In genomic region chr5:119709826-119710559, GRCm38 (mm10) we compare ENCODE assay signal across 24 mouse cellular contexts. TPM values are rescaled to one million over a fixed set of nuclear protein-coding genes. Genes with fewer than 3 reads are reported as not detected.
DNase-seq lines count a peak whose midpoint lies in the region; ATAC-seq lines count a peak whose summit lies in the region.
"Had no signal": no experiment of that assay in that cellular context is flagged by ENCODE, and none has a peak within 500 bp of the region (broad histone marks: within the 10 kb centered on the region; RNA-seq: fewer than 3 reads in every experiment).

No protein-coding gene starts in this region.

- 8% methylated on average over 18 of the region's 18 CpGs for WGBS in hindbrain, embryonic 16.5 days
- 6% methylated on average over 18 of the region's 18 CpGs for WGBS in hindbrain, embryonic 10.5 days
- 12% methylated on average over 18 of the region's 18 CpGs for WGBS in neural tube, embryonic 15.5 days

- no peak overlapping the region for H3K27ac ChIP-seq in hindbrain, embryonic 16.5 days (ENCODE audit: low read depth, low read length)
- H3K27ac ChIP-seq in hindbrain, embryonic 10.5 days = no peak overlapping the region
- no peak overlapping the region for H3K27ac ChIP-seq in neural tube, embryonic 15.5 days (replicated peaks)
- H3K27ac ChIP-seq: forebrain, embryonic 10.5 days; heart, embryonic 10.5 days; limb, embryonic 15.5 days; liver, embryonic 14.5 days had no signal

- peak overlapping the region; percentile 36 for H3K4me2 ChIP-seq in hindbrain, embryonic 16.5 days (ENCODE audit: low read length)
- peak overlapping the region; percentile 2; the same call in 1 of the 2 replicates for H3K4me2 ChIP-seq in neural tube, embryonic 15.5 days
- H3K4me2 ChIP-seq: limb, embryonic 15.5 days; lung, embryonic 14.5 days had no signal

- no peak overlapping the region for H3K9ac ChIP-seq in hindbrain, embryonic 16.5 days (ENCODE audit: low read depth, low read length)
- H3K9ac ChIP-seq in neural tube, embryonic 15.5 days (replicated peaks) = no peak overlapping the region
- H3K9ac ChIP-seq: forebrain, postnatal 0 days; limb, embryonic 15.5 days; liver, embryonic 14.5 days; lung, embryonic 14.5 days had no signal

- H3K27me3 ChIP-seq in hindbrain, embryonic 16.5 days (replicated peaks; ENCODE audit: control insufficient read depth, insufficient read depth, low read length) = peaks cover 48% of the 10 kb centered on the region
- H3K27me3 ChIP-seq in hindbrain, embryonic 10.5 days (ENCODE audit: insufficient read depth, poor library complexity, severe bottlenecking) = peaks cover 96% of the 10 kb centered on the region
- H3K27me3 ChIP-seq in neural tube, embryonic 15.5 days (replicated peaks) = peaks cover 78% of the 10 kb centered on the region
- H3K27me3 ChIP-seq: CH12.LX had no signal

- no peak overlapping the region for H3K4me3 ChIP-seq in hindbrain, embryonic 16.5 days (ENCODE audit: low read length)
- H3K4me3 ChIP-seq in hindbrain, embryonic 10.5 days = no peak overlapping the region
- H3K4me3 ChIP-seq in neural tube, embryonic 15.5 days (replicated peaks) = no peak overlapping the region
- H3K4me3 ChIP-seq: forebrain, embryonic 10.5 days; heart, embryonic 10.5 days; limb, embryonic 15.5 days had no signal

- H3K9me3 ChIP-seq in hindbrain, embryonic 16.5 days (ENCODE audit: control insufficient read depth, low read length) = no peaks in the 10 kb centered on the region; the same call in 1 of the 2 replicates
- H3K9me3 ChIP-seq in hindbrain, embryonic 10.5 days = peaks cover 8% of the 10 kb centered on the region; the same call in 1 of the 2 replicates
- H3K9me3 ChIP-seq in neural tube, embryonic 15.5 days (replicated peaks) = no peaks in the 10 kb centered on the region
- H3K9me3 ChIP-seq: heart, embryonic 10.5 days; limb, embryonic 15.5 days had no signal

- no peaks in the 10 kb centered on the region for H3K36me3 ChIP-seq in hindbrain, embryonic 16.5 days (ENCODE audit: control insufficient read depth, insufficient read depth, low read length)
- H3K36me3 ChIP-seq in hindbrain, embryonic 10.5 days = no peaks in the 10 kb centered on the region
- no peaks in the 10 kb centered on the region for H3K36me3 ChIP-seq in neural tube, embryonic 15.5 days
- H3K36me3 ChIP-seq: forebrain, embryonic 10.5 days; heart, embryonic 10.5 days; limb, embryonic 15.5 days had no signal

- no peak for DNase-seq in hindbrain, embryonic 10.5 days (ENCODE audit: low spot score)
- no peak for DNase-seq in neural tube, embryonic 10.5 days (ENCODE audit: extremely low spot score, low spot score)
- peak; percentile 82 for DNase-seq in WW6 (ENCODE audit: low read depth, low spot score)
- DNase-seq in cerebellum, postnatal 14 days = no peak
- DNase-seq: adrenal gland, adult 2 months; cerebellum, adult 11-12 months; cerebellum, postnatal 25 days; forebrain, postnatal 0 days; gastrocnemius, postnatal 36 days; kidney, adult 9 months; kidney, postnatal 14 days; left cerebral cortex, postnatal 4 days; right cerebral cortex, postnatal 14 days had no signal

- H3K4me1 ChIP-seq in hindbrain, embryonic 16.5 days (ENCODE audit: control insufficient read depth, insufficient read depth, low read depth, low read length) = 0 out of 2 replicates have a peak, but pooled peaks cover 4% of the 10 kb centered on the region
- H3K4me1 ChIP-seq in hindbrain, embryonic 10.5 days (replicated peaks) = peaks cover 14% of the 10 kb centered on the region; the same call in 1 of the 2 replicates
- H3K4me1 ChIP-seq in neural tube, embryonic 15.5 days = peaks cover 6% of the 10 kb centered on the region

- ATAC-seq in hindbrain, embryonic 16.5 days = no peak
- ATAC-seq in neural tube, embryonic 15.5 days (ENCODE audit: low FRiP score) = no peak
- ATAC-seq in erythroid progenitor cell, adult 5-6 weeks (replicated peaks; ENCODE audit: low FRiP score, poor library complexity, severe bottlenecking) = no peak
- ATAC-seq: forebrain, postnatal 0 days had no signal

RNA-seq across cellular contexts. Expression of gene Tbx3, which starts 39.5 kb away (rescaled TPM):
- 2.9 and 5.0 TPM in 2 replicates for polyA plus RNA-seq in hindbrain, embryonic 16.5 days (2015; fragmentation: Nextera tagmentation; extraction: Ambion mirVana)
- 5.8 and 13.0 TPM in 2 replicates for polyA plus RNA-seq in hindbrain, embryonic 10.5 days (2016; fragmentation: Nextera tagmentation; extraction: Ambion mirVana)
- 4.1 and 8.4 TPM in 2 replicates for polyA plus RNA-seq in neural tube, embryonic 15.5 days (2015; fragmentation: Nextera tagmentation; extraction: Ambion mirVana)
- total RNA-seq in erythroid progenitor cell, adult 5-6 weeks (2015; ENCODE audit: low replicate concordance) = not detected in 2 replicates
- total RNA-seq in erythroid progenitor cell, adult 5-6 weeks (2017; ENCODE audit: low replicate concordance) = not detected in 2 replicates
- total RNA-seq: CH12.LX; hematopoietic stem cell, adult 5-6 weeks; megakaryocyte, adult 5-6 weeks had no signal
